Mouse (Mus musculus) NIH3T3 (cell line): ENCODE data around the gene Mcidas.

Experiments used
- DNase-seq: peaks from one replicate; pipeline ENCODE4 v3.0.0-alpha.2; 2012; ENCODE audit warnings: low read depth

The Mcidas gene

GRCm38 (mm10) chr13:112993531-112994152 is at the start of gene Mcidas:
Mcidas (plus strand) TSS chr13:112993845.
- no peak for DNase-seq

- no peak for DNase-seq
Measured at GRCm38 (mm10) chr13:112945312-112945711, 48.3 kb upstream of the Mcidas start.

GRCm38 (mm10) chr13:112945900-112946299 is 47.7 kb upstream of the Mcidas start:
- DNase-seq = no peak

GRCm38 (mm10) chr13:112954067-112954466 is 39.6 kb upstream of the Mcidas start:
- no peak for DNase-seq

- no peak for DNase-seq
Measured at GRCm38 (mm10) chr13:112963081-112963480, 30.6 kb upstream of the Mcidas start.

GRCm38 (mm10) chr13:112964421-112964820 is 29.2 kb upstream of the Mcidas start:
- DNase-seq = no peak

- no peak for DNase-seq
Measured at GRCm38 (mm10) chr13:112967267-112967666, 26.4 kb upstream of the Mcidas start.

- DNase-seq = no peak
Measured at GRCm38 (mm10) chr13:112976720-112977119, 16.9 kb upstream of the Mcidas start.

- no peak for DNase-seq
Measured at GRCm38 (mm10) chr13:112985605-112986450, 7.8 kb upstream of the Mcidas start.

GRCm38 (mm10) chr13:112986451-112986950 is 7.1 kb upstream of the Mcidas start:
- DNase-seq = no peak

GRCm38 (mm10) chr13:112987532-112987943 is 6.1 kb upstream of the Mcidas start, which contains the start of gene Ccno:
Ccno (plus strand) TSS chr13:112987802.
- peak; percentile 97 for DNase-seq

- peak; percentile 40 for DNase-seq
Measured at GRCm38 (mm10) chr13:112987991-112988390, 5.7 kb upstream of the Mcidas start.

- no peak for DNase-seq
Measured at GRCm38 (mm10) chr13:112988866-112989265, 4.8 kb upstream of the Mcidas start.

- DNase-seq = peak; percentile 24
Measured at GRCm38 (mm10) chr13:112989541-112989940, 4.1 kb upstream of the Mcidas start.

- DNase-seq = no peak
Measured at GRCm38 (mm10) chr13:112990346-112990745, 3.3 kb upstream of the Mcidas start.

- no peak for DNase-seq
Measured at GRCm38 (mm10) chr13:112994191-112994590, 546 bp downstream of the Mcidas start.

- peak; percentile 28 for DNase-seq
Measured at GRCm38 (mm10) chr13:112996407-112996806, 2.8 kb downstream of the Mcidas start.

- no peak for DNase-seq
Measured at GRCm38 (mm10) chr13:112997369-112997768, 3.7 kb downstream of the Mcidas start.

GRCm38 (mm10) chr13:112998427-112999201 is 5.0 kb downstream of the Mcidas start:
- DNase-seq = peak; percentile 67

- DNase-seq = no peak
Measured at GRCm38 (mm10) chr13:113000090-113000489, 6.4 kb downstream of the Mcidas start.

GRCm38 (mm10) chr13:113000576-113001318 is 7.1 kb downstream of the Mcidas start:
- DNase-seq = no peak

- no peak for DNase-seq
Measured at GRCm38 (mm10) chr13:113012683-113013082, 19.0 kb downstream of the Mcidas start.
